ENCODE assay signal across 30 mouse cellular contexts in genomic region chr9:3161181-3161580, GRCm38 (mm10).
"Had no signal": no experiment of that assay in that cellular context is flagged by ENCODE, and none has a peak within 500 bp of the region (broad histone marks: within the 10 kb centered on the region; RNA-seq: fewer than 3 reads in every experiment).

No protein-coding gene starts in this region.

- H3K9ac ChIP-seq: heart, embryonic 12.5 days; heart, embryonic 13.5 days; heart, embryonic 15.5 days; hindbrain, embryonic 12.5 days; hindbrain, embryonic 13.5 days; hindbrain, embryonic 14.5 days; hindbrain, embryonic 15.5 days; intestine, embryonic 15.5 days; kidney, embryonic 15.5 days had no signal

- H3K36me3 ChIP-seq: heart, embryonic 12.5 days; heart, embryonic 13.5 days; heart, embryonic 15.5 days; hindbrain, embryonic 10.5 days; hindbrain, embryonic 12.5 days; hindbrain, embryonic 13.5 days; hindbrain, embryonic 15.5 days; intestine, embryonic 15.5 days; kidney, embryonic 15.5 days had no signal

- H3K27me3 ChIP-seq: heart, embryonic 12.5 days; heart, embryonic 13.5 days; heart, embryonic 15.5 days; hindbrain, embryonic 12.5 days; hindbrain, embryonic 13.5 days; hindbrain, embryonic 15.5 days; intestine, embryonic 15.5 days; kidney, embryonic 15.5 days had no signal

- DNase-seq: heart, postnatal 10 days; heart, postnatal 14 days; heart, postnatal 36 days; heart, postnatal 4 days; kidney, adult 11 months; kidney, adult 18-20 months; kidney, adult 2 months; kidney, adult 8-10 months; kidney, adult 9 months; kidney, postnatal 10 days; kidney, postnatal 14 days; kidney, postnatal 25 days; kidney, postnatal 36 days; kidney, postnatal 4 days; layer of hippocampus, adult 9-11 months; layer of hippocampus, postnatal 36 days had no signal

- H3K27ac ChIP-seq: heart, embryonic 13.5 days; heart, embryonic 15.5 days; hindbrain, embryonic 10.5 days; hindbrain, embryonic 12.5 days; hindbrain, embryonic 13.5 days; hindbrain, embryonic 14.5 days; hindbrain, embryonic 15.5 days; hindbrain, postnatal 0 days; intestine, embryonic 15.5 days; kidney, embryonic 15.5 days; kidney, postnatal 0 days; layer of hippocampus, adult 2 months; left cerebral cortex, adult 2 months had no signal

- H3K4me1 ChIP-seq: heart, embryonic 12.5 days; heart, embryonic 13.5 days; heart, embryonic 15.5 days; hindbrain, embryonic 10.5 days; hindbrain, embryonic 12.5 days; hindbrain, embryonic 13.5 days; hindbrain, embryonic 15.5 days; intestine, embryonic 15.5 days; kidney, embryonic 15.5 days had no signal

- H3K4me3 ChIP-seq: heart, embryonic 12.5 days; heart, embryonic 13.5 days; heart, embryonic 15.5 days; hindbrain, embryonic 10.5 days; hindbrain, embryonic 12.5 days; hindbrain, embryonic 13.5 days; hindbrain, embryonic 15.5 days; intestine, embryonic 15.5 days; kidney, embryonic 15.5 days; layer of hippocampus, adult 2 months; left cerebral cortex, adult 2 months had no signal

- H3K9me3 ChIP-seq: intestine, embryonic 15.5 days had no signal
